Mouse (Mus musculus) adrenal gland, postnatal 25 days (tissue): ENCODE measurements around the gene Vps26c. TPM values are rescaled to one million over a fixed set of nuclear protein-coding genes. Genes with fewer than 3 reads are reported as not detected.
"Not testable (repeated sequence)": the region's sequence is repeated elsewhere in the genome, so short reads cannot be mapped to it uniquely, and the experiment has no call there.

ENCODE experiments used
- DNase-seq: peaks from one replicate; pipeline ENCODE4 v3.0.0; 2021; ENCODE audit warnings: mixed read lengths
- total RNA-seq: library from RNA; stranded (reverse); gene quantifications from 2 replicates; pipeline ENCODE4 v1.2.3, GENCODE M21; 2021

The Vps26c gene
- total RNA-seq, 1 experiment from 2014 or later: 61.5 TPM

GRCm38 (mm10) chr16:94487341-94487740, 39.3 kb downstream of the Vps26c start:
- no peak for DNase-seq

- DNase-seq: no peak
Measured at GRCm38 (mm10) chr16:94484752-94485535, 41.7 kb downstream of the Vps26c start.

- DNase-seq: no peak
Measured at GRCm38 (mm10) chr16:94473086-94473822, 53.4 kb downstream of the Vps26c start.

DNA sequence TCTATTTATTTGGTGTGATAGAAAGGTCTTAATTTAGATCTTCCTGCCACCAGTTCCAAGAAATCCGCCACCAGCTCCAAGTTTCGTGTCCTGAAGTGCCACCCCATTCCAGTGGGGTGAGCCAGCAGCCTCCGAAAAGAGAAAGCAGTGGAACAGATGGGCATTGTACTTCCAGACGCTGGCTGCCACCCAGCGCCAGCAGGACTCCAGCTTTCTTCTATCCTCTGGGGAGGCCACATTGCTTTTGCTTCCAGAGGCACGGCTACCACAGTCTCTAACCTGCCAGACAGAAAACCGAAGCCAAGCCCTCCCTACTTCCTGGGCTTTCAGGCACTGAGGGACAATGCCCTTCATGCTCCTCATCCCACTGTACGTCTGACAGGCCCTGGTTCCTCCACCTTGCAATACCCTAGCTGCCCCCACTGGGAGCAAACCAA, 54.1 kb downstream of the Vps26c start:
- peak; percentile 36 for DNase-seq

- no peak for DNase-seq
Measured at GRCm38 (mm10) chr16:94468391-94468790, 58.2 kb downstream of the Vps26c start.

DNA sequence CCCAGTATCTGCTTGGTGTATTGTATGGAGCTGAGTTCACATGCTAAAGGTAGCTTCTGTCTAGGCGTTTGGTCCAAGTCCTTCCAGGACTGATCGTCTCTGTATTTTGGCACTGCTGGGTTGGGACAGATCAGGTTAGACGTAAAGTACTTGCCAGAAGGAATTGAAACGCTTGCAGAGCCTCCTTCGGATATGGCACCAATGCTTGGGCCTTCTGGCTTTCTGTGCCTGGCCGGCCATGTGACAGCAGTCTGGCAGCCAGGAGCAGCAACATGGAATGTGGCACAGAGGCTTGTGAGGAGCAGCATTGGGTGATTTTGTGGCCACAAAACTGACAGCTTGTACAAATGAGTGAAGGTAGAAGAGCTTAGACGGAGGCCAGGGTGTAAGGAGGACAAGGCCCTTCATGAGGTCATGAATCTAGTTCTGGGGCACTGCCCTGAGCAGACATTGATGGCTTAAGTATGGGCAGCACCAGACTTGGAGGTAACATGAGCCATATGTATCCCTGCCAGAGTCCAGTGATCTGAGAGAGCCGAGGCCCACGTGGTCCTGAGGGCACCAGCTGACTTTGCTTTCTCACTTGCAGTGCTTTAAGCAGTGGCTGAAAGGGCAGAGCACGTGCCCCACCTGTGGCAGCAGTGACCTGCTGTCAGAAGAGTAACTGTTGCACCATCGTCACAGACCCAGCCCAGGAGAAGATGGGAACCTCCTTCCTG, 59.1 kb downstream of the Vps26c start:
- no peak for DNase-seq

DNA sequence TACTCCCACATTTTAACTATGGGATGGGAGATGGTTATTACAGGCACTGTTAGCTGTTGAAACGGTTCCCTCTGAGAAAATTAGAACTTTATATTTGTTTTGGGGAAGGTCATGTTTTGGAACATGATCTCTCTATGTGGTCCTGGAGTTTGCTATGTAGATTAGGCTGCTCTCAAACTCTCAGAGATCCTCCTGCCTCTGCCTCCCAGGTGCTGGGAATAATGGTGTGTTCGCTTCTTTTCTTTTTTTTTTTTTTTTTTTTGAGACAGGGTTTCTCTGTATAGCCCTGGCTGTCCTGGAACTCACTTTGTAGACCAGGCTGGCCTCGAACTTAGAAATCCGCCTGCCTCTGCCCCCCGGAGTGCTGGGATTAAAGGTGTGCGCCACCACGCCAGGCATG, 60.3 kb downstream of the Vps26c start:
- DNase-seq: not testable (repeated sequence)

- DNase-seq: no peak
Measured at GRCm38 (mm10) chr16:94465900-94466299, 60.7 kb downstream of the Vps26c start.

- no peak for DNase-seq
Measured at GRCm38 (mm10) chr16:94464067-94464466, 62.6 kb downstream of the Vps26c start.

DNA sequence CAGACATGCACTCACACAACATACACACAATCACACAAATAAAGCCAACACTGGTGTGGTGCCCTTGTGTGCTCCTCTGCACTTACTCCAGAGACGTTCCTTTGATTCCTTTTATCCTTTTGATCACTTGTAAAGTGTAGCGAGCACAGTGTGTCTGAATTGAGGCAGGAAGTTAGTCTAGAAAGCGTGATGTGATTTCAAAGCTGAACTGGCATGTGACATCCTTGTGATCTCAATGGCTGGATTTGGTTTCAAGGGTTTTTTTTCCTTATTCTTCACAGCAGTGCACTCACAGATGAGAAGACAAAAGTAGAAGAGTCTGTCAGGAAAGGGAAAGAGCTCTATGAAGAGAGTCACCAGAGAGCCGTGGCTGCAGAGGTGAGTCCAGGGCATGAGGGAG, 72.5 kb downstream of the Vps26c start:
- DNase-seq: no peak

DNA sequence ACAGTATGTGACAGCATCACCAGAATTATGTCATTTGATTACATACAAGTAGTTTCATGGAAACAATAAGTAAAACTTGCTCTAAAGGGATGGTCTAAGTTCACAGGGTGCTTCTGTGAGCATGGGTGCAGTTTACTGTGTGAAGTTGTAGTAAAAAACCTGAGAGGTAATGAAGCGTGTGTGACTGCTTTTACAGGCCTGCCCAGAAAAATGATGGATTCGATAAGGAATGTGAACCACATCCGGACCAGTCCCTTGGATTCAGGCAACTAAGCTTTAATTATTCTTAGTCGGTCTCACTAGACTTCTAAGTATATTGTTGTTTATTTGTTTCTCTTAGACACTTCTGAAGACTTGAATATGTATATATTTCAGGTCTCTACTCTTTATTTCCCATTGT, 73.9 kb downstream of the Vps26c start:
- DNase-seq: no peak

DNA sequence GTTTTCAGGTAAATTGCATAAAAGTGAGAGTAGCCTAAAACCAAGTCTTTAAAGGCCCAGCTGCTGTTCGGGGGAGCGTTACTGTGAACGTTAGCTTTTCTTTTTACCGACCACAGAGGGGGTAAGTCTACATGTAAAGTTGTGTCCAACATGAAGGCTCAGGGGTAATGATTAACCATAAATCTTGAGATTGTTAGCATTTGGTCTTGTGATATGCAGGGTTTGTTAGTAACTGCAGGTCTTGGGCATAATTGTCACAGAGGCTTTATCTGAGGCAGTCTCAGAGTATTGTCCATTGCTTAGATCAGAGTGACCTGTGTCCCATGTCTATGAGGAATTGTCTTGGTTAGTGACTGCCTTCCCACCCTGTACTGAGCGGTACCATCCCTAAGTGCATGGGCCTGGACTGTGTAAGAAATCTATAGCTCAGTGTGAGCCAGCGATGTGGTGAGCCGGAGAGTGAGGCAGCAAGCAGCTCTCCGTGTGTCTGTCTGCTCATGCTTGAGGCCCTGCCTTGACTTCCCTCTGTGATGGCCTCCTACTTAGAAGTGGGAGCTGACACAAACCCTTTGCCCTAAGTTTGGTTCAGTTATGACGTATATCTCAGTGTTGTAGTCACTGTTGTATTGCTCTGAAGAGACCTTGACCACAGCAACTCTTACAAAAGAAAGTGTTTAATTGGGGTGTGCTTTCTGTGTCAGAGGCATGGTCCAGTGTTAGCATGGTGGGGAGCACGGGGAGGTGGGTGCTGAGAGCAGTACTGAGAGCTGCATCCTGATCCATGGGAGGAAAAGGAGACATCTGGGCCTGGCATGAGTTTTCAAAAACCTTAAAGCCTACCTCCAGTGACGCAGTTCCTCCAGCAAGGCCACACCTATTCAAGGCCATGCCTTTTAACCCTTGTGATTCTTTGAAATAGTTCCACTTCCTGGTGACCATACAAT, 74.8 kb downstream of the Vps26c start:
- no peak for DNase-seq

DNA sequence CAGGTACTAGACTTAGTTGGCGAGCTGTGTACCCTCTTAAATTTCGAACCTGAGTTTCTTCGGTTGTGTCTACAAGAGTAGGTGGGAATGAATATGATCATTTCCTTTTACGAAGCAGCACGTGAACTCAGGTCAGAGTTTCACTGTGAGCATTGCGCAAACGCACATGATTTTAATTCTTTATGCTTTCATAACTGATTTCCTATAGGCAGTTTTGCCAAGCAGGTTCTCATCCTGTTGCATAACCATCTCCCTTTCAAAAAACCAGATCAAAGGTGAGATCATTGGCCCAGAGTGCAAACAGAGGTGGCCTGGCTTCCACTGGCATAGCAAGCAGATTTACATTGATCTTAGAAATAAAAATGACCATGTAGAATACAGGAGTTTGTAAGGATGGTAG, 77.0 kb downstream of the Vps26c start:
- DNase-seq: no peak

DNA sequence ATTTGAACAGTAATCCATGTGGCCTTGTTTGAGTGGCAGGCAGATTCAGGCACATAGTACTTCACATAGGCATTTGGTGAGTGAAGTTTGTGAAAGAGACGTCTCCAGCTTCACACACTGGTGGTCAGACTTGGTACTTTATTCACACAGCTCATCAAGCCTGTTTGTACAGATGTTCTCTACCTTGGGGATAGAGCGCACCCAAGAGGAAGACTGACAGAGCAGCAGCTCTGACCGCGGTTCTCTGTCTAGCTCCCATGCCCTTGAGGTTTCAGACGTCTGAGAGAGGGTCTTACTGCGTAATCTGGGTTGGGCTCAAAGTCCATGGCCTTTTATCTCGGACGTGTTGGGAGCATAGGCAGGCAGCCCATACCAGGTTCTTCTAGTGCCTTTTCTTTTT, 77.5 kb downstream of the Vps26c start:
- no peak for DNase-seq

Other genes starting within 250 kb of the Vps26c start
- 11.4 and 20.3 TPM in 2 replicates for gene Hlcs, start 213.3 kb downstream of the Vps26c start, total RNA-seq
- gene Ripply3, start 198.4 kb downstream of the Vps26c start, total RNA-seq: 5.5 and 6.3 TPM in 2 replicates
- 124 and 136 TPM in 2 replicates for gene Ttc3, start 156.2 kb downstream of the Vps26c start, total RNA-seq
- 88.4 and 110 TPM in 2 replicates for gene Pigp, start 155.0 kb downstream of the Vps26c start, total RNA-seq
- 59.4 and 76.4 TPM in 2 replicates for gene Dyrk1a, start 43.2 kb upstream of the Vps26c start, total RNA-seq